Mouse (Mus musculus): ENCODE measurements around the gene H2-Ke6.
"Not testable (repeated sequence)": the region's sequence is repeated elsewhere in the genome, so short reads cannot be mapped to it uniquely, and the experiment has no call there.

Gene H2-Ke6

GRCm38 (mm10) chr17:34029890-34030595 lies 2.2 kb upstream of the H2-Ke6 start:
- no peak for DNase-seq (ENCODE audit: low spot score in 2 of 2)

DNA sequence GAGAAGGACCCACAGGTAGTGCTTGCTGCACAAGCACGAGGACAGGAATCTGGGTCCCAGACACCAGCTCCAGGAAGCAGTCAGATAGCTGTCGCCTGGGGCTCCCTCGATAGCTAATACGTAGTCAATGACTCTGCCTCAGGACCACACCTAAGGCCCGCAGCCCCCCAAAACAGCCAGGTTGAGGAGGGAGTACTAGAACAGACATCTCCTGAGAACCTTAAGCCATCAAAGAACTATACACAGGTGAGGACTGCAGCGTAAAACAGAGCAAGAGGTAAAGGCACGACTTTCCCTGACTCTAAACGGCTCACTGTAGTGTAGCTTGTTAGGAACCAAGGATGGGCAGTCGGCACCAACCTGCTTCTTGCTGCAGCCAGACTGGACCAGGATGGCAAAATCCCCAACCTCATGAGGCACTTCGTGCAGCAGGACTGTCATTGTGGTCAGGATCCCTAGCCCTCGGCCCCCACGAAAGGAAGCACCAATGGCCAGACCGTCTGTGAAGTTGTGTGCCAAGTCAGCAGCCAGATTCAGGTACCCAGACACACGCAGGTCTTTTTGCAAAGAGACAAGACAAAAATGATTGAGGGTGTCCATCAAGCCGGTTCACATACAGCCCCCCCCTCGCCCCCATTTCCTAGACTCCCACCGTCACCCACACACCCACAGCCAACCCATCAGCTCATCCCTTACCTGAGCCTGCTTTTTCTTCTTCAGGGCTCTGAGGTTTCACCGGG lies 1.5 kb upstream of the H2-Ke6 start:
- DNase-seq (ENCODE audit: low spot score in 2 of 2) = no peak

GRCm38 (mm10) chr17:34028501-34029149 lies 765 bp upstream of the H2-Ke6 start:
- DNase-seq (ENCODE audit: low spot score in 2 of 2) = no peak

DNA sequence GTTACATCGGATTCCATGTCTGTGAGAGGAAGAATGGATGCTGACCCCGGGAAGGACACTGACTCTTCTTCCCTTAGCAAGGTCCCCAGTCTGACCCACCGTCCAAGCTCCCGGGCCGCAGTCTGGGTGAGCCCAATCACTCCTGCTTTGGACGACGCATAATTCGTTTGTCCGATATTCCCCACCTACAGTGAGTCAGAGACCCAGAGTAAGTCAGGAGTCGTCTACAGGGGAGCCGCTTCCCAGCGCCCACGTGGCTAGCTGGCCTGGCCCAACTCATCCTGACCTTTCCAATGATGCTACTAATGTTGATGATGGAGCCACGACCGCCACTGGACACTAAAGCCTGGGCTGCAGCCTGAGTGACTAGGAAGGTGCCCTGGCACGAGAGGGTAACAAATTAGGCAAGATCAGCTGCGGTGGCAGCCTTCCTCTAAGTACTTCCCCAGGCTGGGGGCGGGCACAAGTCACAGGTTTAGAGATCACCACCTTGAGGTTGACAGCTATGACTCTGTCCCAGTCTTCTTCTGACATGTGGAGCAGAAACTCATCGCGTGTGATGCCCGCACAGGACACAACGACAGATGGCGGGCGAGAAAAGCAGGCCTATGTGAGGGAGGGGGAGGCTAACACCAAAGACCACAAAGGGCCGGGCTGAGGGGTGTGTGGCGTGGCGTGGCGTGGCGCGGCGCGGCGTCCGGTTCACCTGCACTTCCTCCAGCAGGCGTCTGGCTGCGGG lies 774 bp downstream of the H2-Ke6 start:
- DNase-seq (ENCODE audit: low spot score in 2 of 2) = no peak

- no peak for DNase-seq (ENCODE audit: low spot score in 2 of 2)
Observed at GRCm38 (mm10) chr17:34026221-34026620, 1.6 kb downstream of the H2-Ke6 start.

- DNase-seq (ENCODE audit: low spot score in 2 of 2) = no peak
Observed at GRCm38 (mm10) chr17:34025756-34026151, 2.1 kb downstream of the H2-Ke6 start.

GRCm38 (mm10) chr17:34024861-34025755 lies 2.8 kb downstream of the H2-Ke6 start:
- no peak for DNase-seq (ENCODE audit: low spot score in 2 of 2)

DNA sequence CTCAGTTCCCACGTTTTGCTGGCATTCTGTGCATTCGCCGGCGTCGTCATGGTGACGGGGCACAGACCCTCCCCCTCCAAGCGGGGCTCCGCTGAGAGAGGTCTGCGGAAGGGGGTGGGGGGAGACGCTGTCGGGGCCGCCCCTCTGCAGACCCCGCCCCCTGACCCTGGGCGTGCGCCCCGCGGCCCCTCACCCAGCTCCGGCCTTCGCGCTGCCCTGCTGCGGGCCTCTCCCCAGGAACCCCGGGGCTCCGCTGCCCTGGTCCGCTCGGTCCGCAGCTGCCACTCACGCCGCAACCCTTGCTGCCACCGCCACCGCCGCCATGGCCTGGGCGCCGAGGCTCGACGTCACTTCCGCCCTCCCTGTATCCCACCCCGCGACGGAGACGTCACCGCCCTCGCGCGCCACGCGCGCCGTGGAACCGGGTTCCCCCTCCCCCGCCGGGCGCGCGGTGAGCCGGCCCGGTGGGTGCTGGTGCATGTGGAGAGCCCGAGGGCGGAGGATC lies 3.5 kb downstream of the H2-Ke6 start, which contains the start of gene Ring1:
TSS of gene Ring1 (minus strand) at position 364 of the 505 bp plus-strand sequence.
- peak; percentile 83 to 85 for DNase-seq (ENCODE audit: low spot score in 2 of 2)

GRCm38 (mm10) chr17:34023678-34024077 lies 4.2 kb downstream of the H2-Ke6 start:
- DNase-seq (ENCODE audit: low spot score in 2 of 2) = no peak

- no peak for DNase-seq (ENCODE audit: low spot score in 2 of 2)
Observed at GRCm38 (mm10) chr17:34022987-34023386, 4.9 kb downstream of the H2-Ke6 start.

DNA sequence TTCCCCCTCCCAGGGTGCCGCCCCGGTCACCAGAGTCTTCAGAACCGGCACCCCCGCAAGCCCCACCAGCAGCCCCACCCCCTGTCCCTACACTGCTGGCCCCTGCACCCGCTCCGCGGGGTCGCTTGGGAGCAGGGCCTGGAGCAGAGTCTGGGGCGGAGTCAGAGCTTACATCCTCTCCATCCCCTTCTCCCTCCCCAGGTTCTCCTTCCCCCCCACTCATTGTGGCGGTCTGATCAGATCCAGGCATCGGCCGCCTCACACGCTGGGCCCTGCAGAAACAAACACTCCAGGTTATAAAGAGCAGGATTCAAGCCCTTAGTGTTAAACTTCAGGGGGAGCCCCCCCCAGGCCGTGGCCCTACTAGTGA lies 5.5 kb downstream of the H2-Ke6 start:
- DNase-seq (ENCODE audit: low spot score in 2 of 2) = no peak

DNA sequence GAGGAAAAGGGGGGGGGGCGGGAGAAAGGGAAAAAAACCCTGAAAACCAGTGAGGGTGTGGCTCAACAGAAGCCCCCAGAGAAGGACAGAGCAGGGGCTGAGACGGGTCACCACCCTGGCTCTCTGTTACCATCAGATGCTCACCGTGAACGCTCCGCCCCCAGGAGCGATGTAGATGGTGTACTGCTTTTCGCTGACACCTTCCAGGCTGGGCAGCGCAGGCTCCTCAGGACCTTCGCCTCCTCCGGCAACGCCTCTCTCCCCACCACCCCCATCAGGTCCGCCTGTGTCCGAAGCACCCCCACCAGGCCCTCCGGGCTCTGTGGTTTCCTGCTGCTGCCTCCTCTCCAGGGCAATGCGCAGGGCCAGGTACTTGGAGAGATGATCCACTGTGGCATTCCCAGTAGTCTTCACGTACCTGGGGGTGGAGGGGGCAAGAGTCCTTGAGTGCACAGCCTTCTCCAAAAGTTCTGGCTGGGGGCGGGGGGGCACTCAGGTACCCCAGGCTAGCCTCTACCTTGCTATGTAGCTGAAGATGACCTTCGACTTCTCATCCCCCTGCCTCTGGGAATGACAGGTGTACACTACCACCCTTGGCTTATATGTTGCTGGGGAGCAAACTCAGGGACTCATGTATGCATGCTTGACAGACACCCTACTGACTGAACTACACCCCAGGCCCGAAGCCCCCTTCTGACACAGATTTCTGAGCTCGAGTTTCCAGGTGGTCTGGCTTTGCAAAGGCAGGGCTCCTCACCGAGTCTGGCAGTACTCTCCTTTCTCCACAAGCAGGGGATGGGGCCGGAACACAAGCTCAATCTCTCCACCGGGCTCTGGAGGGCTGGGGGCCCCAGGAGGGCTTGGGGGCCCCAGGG lies 6.1 kb downstream of the H2-Ke6 start:
- no peak for DNase-seq (ENCODE audit: low spot score in 2 of 2)

- DNase-seq (ENCODE audit: low spot score in 2 of 2) = no peak
Observed at GRCm38 (mm10) chr17:34013436-34013835, 14.4 kb downstream of the H2-Ke6 start.

DNA sequence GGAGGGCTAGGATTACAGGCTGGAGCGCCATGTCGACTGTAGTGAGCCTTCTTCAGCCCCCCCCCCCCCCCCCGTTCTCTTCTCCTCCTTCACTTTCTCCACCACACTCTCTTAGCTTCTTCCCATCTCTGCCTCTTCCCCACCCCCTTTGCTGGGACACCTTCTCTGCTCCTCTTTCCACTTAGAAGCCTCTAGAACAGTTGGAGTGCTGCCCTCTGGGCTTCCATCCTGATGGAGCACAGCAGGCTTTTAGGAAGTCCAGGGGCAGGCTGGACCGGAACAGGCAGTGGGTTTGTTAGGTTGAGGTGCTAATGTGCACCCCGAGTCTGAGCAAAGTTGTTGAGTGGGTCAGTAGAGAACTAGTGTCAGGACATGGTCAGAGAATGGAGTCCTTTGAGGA lies 17.7 kb downstream of the H2-Ke6 start:
- no peak for DNase-seq (ENCODE audit: low spot score in 2 of 2)

GRCm38 (mm10) chr17:34006570-34006969 lies 21.3 kb downstream of the H2-Ke6 start:
- no peak for DNase-seq (ENCODE audit: low spot score in 2 of 2)

GRCm38 (mm10) chr17:34003426-34003825 lies 24.4 kb downstream of the H2-Ke6 start:
- no peak for DNase-seq (ENCODE audit: low spot score in 2 of 2)

- not testable (repeated sequence) for DNase-seq (ENCODE audit: low spot score in 2 of 2)
Observed at GRCm38 (mm10) chr17:34000796-34001195, 27.1 kb downstream of the H2-Ke6 start.

DNA sequence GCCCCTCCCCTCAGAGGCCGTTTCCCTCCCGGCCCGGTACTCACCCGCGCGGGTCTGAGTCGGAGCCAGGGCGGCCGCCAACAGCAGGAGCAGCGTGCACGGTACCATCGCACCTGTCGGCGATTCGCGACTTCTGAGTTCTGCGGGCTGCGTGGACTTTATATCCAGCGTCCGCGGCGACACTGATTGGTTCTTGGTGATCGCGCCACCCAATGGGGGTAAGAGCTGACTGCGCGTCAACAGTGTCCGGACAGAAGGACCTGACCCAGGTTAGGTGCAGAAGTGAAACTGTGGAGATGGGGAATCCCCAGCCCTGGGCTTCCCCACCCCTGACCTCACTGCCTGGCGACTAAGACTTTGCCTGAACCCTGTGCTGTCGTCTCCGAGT lies 27.7 kb downstream of the H2-Ke6 start, which contains the start of gene H2-K1:
TSS of gene H2-K1 (minus strand) at position 198 of the 388 bp plus-strand sequence.
- peak; percentile 49 to 65 for DNase-seq (ENCODE audit: low spot score in 2 of 2)

DNA sequence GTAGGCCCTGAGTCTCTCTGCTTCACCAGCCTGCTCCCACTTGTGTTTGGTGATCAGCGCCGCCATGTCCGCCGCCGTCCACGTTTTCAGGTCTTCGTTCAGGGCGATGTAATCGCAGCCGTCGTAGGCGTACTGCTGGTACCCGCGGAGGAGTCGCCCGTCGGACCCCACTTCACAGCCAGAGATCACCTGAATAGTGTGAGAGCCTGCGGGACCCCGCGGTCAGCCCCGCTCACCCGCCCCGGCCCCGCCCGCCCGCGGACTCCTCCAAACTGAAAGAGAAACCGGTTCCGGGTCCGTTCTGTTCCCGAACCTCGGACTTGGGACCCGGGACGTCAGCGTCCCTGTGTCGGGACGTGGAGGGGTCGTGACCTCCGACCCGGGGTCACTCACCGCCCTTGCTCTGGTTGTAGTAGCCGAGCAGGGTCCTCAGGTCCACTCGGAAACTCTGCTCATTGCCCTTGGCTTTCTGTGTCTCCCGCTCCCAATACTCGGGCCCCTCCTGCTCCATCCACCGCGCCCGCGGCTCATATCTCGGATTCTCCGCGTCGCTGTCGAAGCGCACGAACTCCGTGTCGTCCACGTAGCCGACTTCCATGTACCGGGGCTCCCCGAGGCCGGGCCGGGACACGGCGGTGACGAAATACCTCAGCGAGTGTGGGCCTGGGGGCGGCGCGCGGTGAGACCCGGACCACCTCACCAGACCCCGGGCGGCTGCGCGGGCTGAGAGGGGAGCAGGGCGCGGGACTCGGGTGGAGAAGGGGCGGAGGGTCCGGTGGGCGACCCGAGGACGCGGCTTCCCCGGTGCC lies 28.3 kb downstream of the H2-Ke6 start:
- no peak for DNase-seq (ENCODE audit: low spot score in 2 of 2)

All from right cerebral cortex, postnatal 36 days (tissue).